Mouse (Mus musculus) G1E (cell line): ENCODE results near the gene Helz2. TPM values are rescaled to one million over a fixed set of nuclear protein-coding genes. Genes with fewer than 3 reads are reported as not detected.

Experiments used
- ATAC-seq: 2 replicates; pipeline ENCODE4 v1.8.0; 2016; ENCODE audit warnings: mild to moderate bottlenecking; ENCODE audit not compliant: insufficient number of reproducible peaks, poor library complexity, low FRiP score, severe bottlenecking; ENCODE audit errors: extremely low read depth
- DNase-seq: peaks from one replicate; pipeline ENCODE4 v3.0.0; 2012; ENCODE audit warnings: low spot score
- H3K27me3 ChIP-seq: 2 replicates; pipeline ENCODE4 v1.6.1; 2012; ENCODE audit warnings: mild to moderate bottlenecking, low read length, inconsistent platforms; ENCODE audit not compliant: insufficient read depth
- H3K36me3 ChIP-seq: replicated peaks from 2 replicates; pipeline ENCODE3; 2012; ENCODE audit warnings: mild to moderate bottlenecking, inconsistent platforms
- H3K4me1 ChIP-seq: 2 replicates; pipeline ENCODE4 v1.6.1; 2012; ENCODE audit warnings: low read depth, low read length, inconsistent platforms, mixed read lengths; ENCODE audit not compliant: insufficient read depth
- H3K4me3 ChIP-seq: 2 replicates; pipeline ENCODE4 v1.5.1; 2012; ENCODE audit warnings: low read depth, mild to moderate bottlenecking, inconsistent platforms, low read length, moderate library complexity, mixed read lengths
- H3K9me3 ChIP-seq: replicated peaks from 2 replicates; pipeline ENCODE4 v1.6.1; 2012; ENCODE audit warnings: inconsistent platforms
- CTCF ChIP-seq: IDR thresholded peaks from 2 replicates; pipeline ENCODE4 v1.5.1; 2012; ENCODE audit warnings: low read depth, low read length, inconsistent platforms, mixed read lengths
- GATA1 ChIP-seq: IDR thresholded peaks from 2 replicates; pipeline ENCODE4 v1.6.1; 2012; ENCODE audit warnings: borderline replicate concordance, low read length, inconsistent platforms, mixed read lengths
- GATA2 ChIP-seq: IDR thresholded peaks from 2 replicates; pipeline ENCODE4 v1.6.1; 2012; ENCODE audit warnings: low read depth, low read length, inconsistent platforms, borderline replicate concordance
- POLR2AphosphoS5 ChIP-seq: IDR thresholded peaks from 2 replicates; pipeline ENCODE4 v1.6.1; 2012; ENCODE audit warnings: low read depth, low read length, inconsistent platforms; ENCODE audit not compliant: insufficient replicate concordance
- TAL1 ChIP-seq: conservative IDR thresholded peaks from 2 replicates; pipeline ENCODE4 v1.6.1; 2012; ENCODE audit warnings: low read depth, low read length, inconsistent platforms, mixed read lengths
- polyA plus RNA-seq: library from polyadenylated mRNA; stranded (reverse); fragments of >175 nt; gene quantifications from 2 replicates; pipeline ENCODE4 v1.2.3, GENCODE M21; 2012
- total RNA-seq, 2 experiments: library from RNA; stranded (forward) in 1 of 2; stranded (reverse) in 1 of 2; fragments of 200-1000 nt in 1 of 2; fragments of >200 nt in 1 of 2; fragmentation: Nextera tagmentation in 1 of 2; gene quantifications; 2 replicates each; pipeline ENCODE4 v1.2.3; 2014 to 2017

The Helz2 gene
- total and polyA plus RNA-seq, 3 experiments = 12.4 to 24.3 (median 13.4) TPM

DNA sequence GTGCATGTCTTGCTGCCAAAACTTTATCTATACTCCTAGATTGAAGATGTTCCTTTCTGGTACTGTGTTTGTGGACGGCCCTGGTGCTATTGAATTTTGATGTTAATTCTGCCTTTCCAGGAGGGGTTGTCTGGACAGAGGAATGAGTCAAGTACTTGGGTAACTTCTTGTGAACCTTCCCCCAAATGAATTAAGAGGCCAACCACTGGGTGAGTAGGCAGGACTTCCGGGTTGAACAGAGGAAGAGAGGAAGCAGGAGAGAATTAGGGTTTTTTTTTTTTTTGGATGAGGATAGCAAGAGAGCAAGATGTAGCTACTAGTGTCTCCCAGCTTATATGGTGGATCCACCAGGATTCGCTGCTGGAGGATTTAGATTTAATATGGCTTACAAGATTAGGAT is 63.8 kb downstream of the Helz2 start:
- Histone ChIP-seq H3K36me3 (no peaks in the 10 kb centered on the region), H3K4me1 (no peaks in the 10 kb centered on the region), H3K9me3 (no peaks in the 10 kb centered on the region), H3K4me3 (no peak overlapping the region), H3K27me3 (peaks cover 8% of the 10 kb centered on the region)
- ATAC-seq (no peak), DNase-seq (no peak)
- TF ChIP-seq POLR2AphosphoS5 = no peak
- no peak for TF ChIP-seq CTCF
- no peak for TF ChIP-seq GATA2
- TF ChIP-seq GATA1 = no peak
- no peak for TF ChIP-seq TAL1

Other genes starting within 250 kb of the Helz2 start
- not detected in 2 replicates for gene Chrna4, start 198.5 kb downstream of the Helz2 start, total RNA-seq (2014; fragmentation: Nextera tagmentation)
- 0.05 and 0.41 TPM in 2 replicates for gene Chrna4, start 198.5 kb downstream of the Helz2 start, total RNA-seq (2017)
- not detected in 2 replicates for gene Chrna4, start 198.5 kb downstream of the Helz2 start, polyA plus RNA-seq
- 1.6 TPM in 1 of 2 replicates, not detected in the other for gene Kcnq2, start 106.7 kb downstream of the Helz2 start, total RNA-seq (2014; fragmentation: Nextera tagmentation)
- gene Kcnq2, start 106.7 kb downstream of the Helz2 start, total RNA-seq (2017) = 0.23 and 0.44 TPM in 2 replicates
- gene Kcnq2, start 106.7 kb downstream of the Helz2 start, polyA plus RNA-seq = not detected in 2 replicates
- gene Eef1a2, start 85.0 kb downstream of the Helz2 start, total RNA-seq (2014; fragmentation: Nextera tagmentation) = not detected in 2 replicates
- 0.05 TPM in 1 of 2 replicates, not detected in the other for gene Eef1a2, start 85.0 kb downstream of the Helz2 start, total RNA-seq (2017)
- not detected in 2 replicates for gene Eef1a2, start 85.0 kb downstream of the Helz2 start, polyA plus RNA-seq
- 148 and 153 TPM in 2 replicates for gene Ppdpf, start 54.8 kb downstream of the Helz2 start, total RNA-seq (2014; fragmentation: Nextera tagmentation)
- gene Ppdpf, start 54.8 kb downstream of the Helz2 start, total RNA-seq (2017) = 58.4 and 74.0 TPM in 2 replicates
- 143 and 210 TPM in 2 replicates for gene Ppdpf, start 54.8 kb downstream of the Helz2 start, polyA plus RNA-seq
- not detected in 2 replicates for gene Ptk6, start 39.2 kb downstream of the Helz2 start, total RNA-seq (2014; fragmentation: Nextera tagmentation)
- gene Ptk6, start 39.2 kb downstream of the Helz2 start, total RNA-seq (2017) = 0.22 TPM in 1 of 2 replicates, not detected in the other
- not detected in 2 replicates for gene Ptk6, start 39.2 kb downstream of the Helz2 start, polyA plus RNA-seq
- 0.30 TPM in 1 of 2 replicates, not detected in the other for gene Srms, start 28.8 kb downstream of the Helz2 start, total RNA-seq (2014; fragmentation: Nextera tagmentation)
- gene Srms, start 28.8 kb downstream of the Helz2 start, total RNA-seq (2017) = 0.06 TPM in 1 of 2 replicates, not detected in the other
- gene Srms, start 28.8 kb downstream of the Helz2 start, polyA plus RNA-seq = not detected in 2 replicates
- not detected in 2 replicates for gene Fndc11, start 22.0 kb downstream of the Helz2 start, total RNA-seq (2014; fragmentation: Nextera tagmentation)
- 0.23 TPM in 1 of 2 replicates, not detected in the other for gene Fndc11, start 22.0 kb downstream of the Helz2 start, total RNA-seq (2017)
- gene Fndc11, start 22.0 kb downstream of the Helz2 start, polyA plus RNA-seq = not detected in 2 replicates
- 40.8 and 50.0 TPM in 2 replicates for gene Gmeb2, start 46.0 kb upstream of the Helz2 start, total RNA-seq (2014; fragmentation: Nextera tagmentation)
- 12.8 and 15.6 TPM in 2 replicates for gene Gmeb2, start 46.0 kb upstream of the Helz2 start, total RNA-seq (2017)
- gene Gmeb2, start 46.0 kb upstream of the Helz2 start, polyA plus RNA-seq = 12.2 and 18.1 TPM in 2 replicates
- not detected in 2 replicates for gene Stmn3, start 72.5 kb upstream of the Helz2 start, total RNA-seq (2014; fragmentation: Nextera tagmentation)
- gene Stmn3, start 72.5 kb upstream of the Helz2 start, total RNA-seq (2017) = not detected in 2 replicates
- not detected in 2 replicates for gene Stmn3, start 72.5 kb upstream of the Helz2 start, polyA plus RNA-seq
- 79.8 and 89.5 TPM in 2 replicates for gene Rtel1, start 77.7 kb upstream of the Helz2 start, total RNA-seq (2014; fragmentation: Nextera tagmentation)
- gene Rtel1, start 77.7 kb upstream of the Helz2 start, total RNA-seq (2017) = 59.2 and 80.4 TPM in 2 replicates
- 17.9 and 24.5 TPM in 2 replicates for gene Rtel1, start 77.7 kb upstream of the Helz2 start, polyA plus RNA-seq
- gene Zgpat, start 122.9 kb upstream of the Helz2 start, total RNA-seq (2014; fragmentation: Nextera tagmentation) = 22.2 and 22.3 TPM in 2 replicates
- 40.0 and 40.5 TPM in 2 replicates for gene Zgpat, start 122.9 kb upstream of the Helz2 start, total RNA-seq (2017)
- 26.0 and 28.1 TPM in 2 replicates for gene Zgpat, start 122.9 kb upstream of the Helz2 start, polyA plus RNA-seq
- 32.8 and 35.0 TPM in 2 replicates for gene Arfrp1, start 123.4 kb upstream of the Helz2 start, total RNA-seq (2014; fragmentation: Nextera tagmentation)
- gene Arfrp1, start 123.4 kb upstream of the Helz2 start, total RNA-seq (2017) = 28.5 and 32.1 TPM in 2 replicates
- gene Arfrp1, start 123.4 kb upstream of the Helz2 start, polyA plus RNA-seq = 17.5 and 25.0 TPM in 2 replicates
- 13.8 and 16.1 TPM in 2 replicates for gene Lime1, start 138.1 kb upstream of the Helz2 start, total RNA-seq (2014; fragmentation: Nextera tagmentation)
- gene Lime1, start 138.1 kb upstream of the Helz2 start, total RNA-seq (2017) = 15.3 and 18.9 TPM in 2 replicates
- 23.9 and 29.9 TPM in 2 replicates for gene Lime1, start 138.1 kb upstream of the Helz2 start, polyA plus RNA-seq
- not detected in 2 replicates for gene Zbtb46, start 217.4 kb upstream of the Helz2 start, total RNA-seq (2014; fragmentation: Nextera tagmentation)
- 0.23 and 0.66 TPM in 2 replicates for gene Zbtb46, start 217.4 kb upstream of the Helz2 start, total RNA-seq (2017)
- gene Zbtb46, start 217.4 kb upstream of the Helz2 start, polyA plus RNA-seq = 0.04 TPM in 1 of 2 replicates, not detected in the other